Mouse (Mus musculus) intestine, embryonic 14.5 days (tissue): ENCODE data around the gene Itpk1. TPM values are rescaled to one million over a fixed set of nuclear protein-coding genes. Genes with fewer than 3 reads are reported as not detected.
A peak's percentile ranks its signal among the peaks of the same experiment; 100 is the strongest.

Experiments
- ATAC-seq: fragments of 200-750 bp; cut with Nextera tagmentation; replicated peaks from 2 replicates; pipeline ENCODE4 v1.8.0; 2017; ENCODE audit warnings: low read depth, moderate number of reproducible peaks, moderate TSS enrichment, moderate library complexity; ENCODE audit not compliant: low FRiP score, low TSS enrichment
- DNase-seq: peaks from one replicate; pipeline ENCODE4 v3.0.0-alpha.2; 2018; ENCODE audit warnings: low spot score
- H3K27ac ChIP-seq: fragments of 300-500 bp; sonication (generic); 2 replicates; pipeline ENCODE4 v1.5.1; 2014; ENCODE audit warnings: low read depth, mild to moderate bottlenecking, control low read depth
- H3K27me3 ChIP-seq: fragments of 300-500 bp; sonication (generic); replicated peaks from 2 replicates; pipeline ENCODE4 v1.6.1; 2014; ENCODE audit warnings: low read length, control low read depth; ENCODE audit not compliant: control insufficient read depth, insufficient read depth
- H3K36me3 ChIP-seq: fragments of 300-500 bp; sonication (generic); 2 replicates; pipeline ENCODE4 v1.6.1; 2014; ENCODE audit warnings: low read length, control low read depth; ENCODE audit not compliant: control insufficient read depth, insufficient read depth
- H3K4me1 ChIP-seq: fragments of 300-500 bp; sonication (generic); replicated peaks from 2 replicates; pipeline ENCODE4 v1.6.1; 2014; ENCODE audit warnings: low read length, control low read depth, mixed read lengths; ENCODE audit not compliant: control insufficient read depth, insufficient read depth
- H3K4me2 ChIP-seq: fragments of 300-500 bp; sonication (generic); 2 replicates; pipeline ENCODE4 v1.6.1; 2014; ENCODE audit warnings: low read length
- H3K4me3 ChIP-seq: fragments of 300-500 bp; sonication (generic); 2 replicates; pipeline ENCODE4 v1.5.1; 2014; ENCODE audit warnings: low read depth, low read length, control low read depth, mixed read lengths
- H3K9ac ChIP-seq: fragments of 300-500 bp; sonication (generic); 2 replicates; pipeline ENCODE4 v1.6.1; 2014; ENCODE audit warnings: mild to moderate bottlenecking, low read length
- H3K9me3 ChIP-seq: fragments of 300-500 bp; sonication (generic); 2 replicates; pipeline ENCODE4 v1.6.1; 2016; ENCODE audit warnings: low read length, control low read depth; ENCODE audit not compliant: control insufficient read depth
- WGBS: fragments of 180-500 bp; shearing (Covaris S2); extraction: QIAGEN DNeasy Blood & Tissue Kit; methylation state at CpG from one replicate; pipeline ENCODE4 v1.1.7; 2014; 5-methylcytosine and 5-hydroxymethylcytosine counted together
- polyA plus RNA-seq: library from polyadenylated mRNA; unstranded; fragments of >200 nt; fragmentation: Nextera tagmentation; extraction: Ambion mirVana; gene quantifications from 2 replicates; pipeline ENCODE4 v1.2.1, GENCODE M21; 2014

Itpk1 gene
- polyA plus RNA-seq, 1 experiment from 2014 or later, result 31.5 TPM

DNA sequence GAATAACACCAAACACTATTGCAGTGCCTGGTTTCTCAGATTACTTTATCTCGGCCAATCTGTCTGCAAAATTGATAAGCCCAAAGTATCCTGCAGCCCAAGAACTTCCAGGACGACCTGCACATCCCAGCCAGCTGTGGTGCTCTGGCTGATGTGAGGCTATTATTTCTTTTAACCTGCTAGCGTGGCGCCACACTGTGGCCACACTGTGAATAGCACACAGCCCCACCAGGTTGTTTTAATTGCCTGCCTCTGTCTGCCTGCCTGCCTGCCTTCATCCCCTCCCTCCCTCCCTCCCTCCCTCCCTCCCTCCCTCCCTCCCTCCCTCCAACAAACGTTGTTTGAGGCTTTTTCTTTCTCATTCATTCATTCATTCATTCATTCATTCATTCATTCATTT is 28.7 kb upstream of the Itpk1 start:
- DNase-seq, result peak; percentile 78
- Histone ChIP-seq H3K9me3 (no peaks in the 10 kb centered on the region), H3K36me3 (no peaks in the 10 kb centered on the region), H3K27me3 (no peaks in the 10 kb centered on the region), H3K4me3 (no peak overlapping the region), H3K27ac (no peak overlapping the region), H3K9ac (no peak overlapping the region), H3K4me2 (no peak overlapping the region), H3K4me1 (peaks cover 12% of the 10 kb centered on the region)
- WGBS, result 11% methylated on average over 5 of the region's 5 CpGs
- ATAC-seq, result no peak

DNA sequence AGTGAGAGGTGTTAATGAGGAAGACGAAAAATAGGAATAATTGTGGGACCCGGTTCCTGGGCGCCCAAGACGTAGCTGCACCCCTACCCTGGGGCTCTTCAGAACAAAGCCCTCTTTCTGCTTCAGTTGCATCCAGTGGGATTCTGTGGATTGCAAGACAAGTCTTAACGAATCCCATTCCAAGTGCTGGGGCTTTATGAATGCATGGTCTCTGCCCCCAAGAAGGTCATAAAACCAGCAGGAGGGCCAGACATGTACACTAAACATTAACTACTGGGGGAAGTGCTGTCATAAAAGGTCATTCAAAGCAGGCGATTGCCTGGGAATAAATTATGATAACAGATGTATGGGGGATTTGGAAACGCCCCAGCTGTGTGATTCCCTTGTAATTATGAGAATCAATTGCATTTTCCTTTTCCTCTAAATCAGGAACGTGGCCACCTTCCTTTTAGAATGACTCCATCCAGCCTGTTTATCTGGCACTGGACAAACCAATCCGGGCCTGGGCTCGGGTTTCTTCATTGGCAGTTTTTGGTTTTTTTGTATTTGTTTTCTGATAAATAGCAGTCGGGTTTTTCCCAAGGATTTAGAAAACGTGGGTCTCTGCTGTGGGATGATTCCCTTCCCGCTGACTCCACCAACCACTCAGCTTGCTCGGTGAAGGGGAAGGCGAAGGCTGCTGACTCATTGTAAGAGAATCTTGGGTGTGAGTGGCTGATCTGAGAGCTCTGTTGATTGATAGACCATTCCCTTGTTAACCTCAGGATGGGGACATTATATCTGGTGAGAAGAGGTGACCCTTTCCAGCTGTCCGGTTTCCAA is 26.3 kb upstream of the Itpk1 start:
- no peak overlapping the region for H3K9ac ChIP-seq
- ATAC-seq (peak; percentile 74), DNase-seq (no peak)

DNA sequence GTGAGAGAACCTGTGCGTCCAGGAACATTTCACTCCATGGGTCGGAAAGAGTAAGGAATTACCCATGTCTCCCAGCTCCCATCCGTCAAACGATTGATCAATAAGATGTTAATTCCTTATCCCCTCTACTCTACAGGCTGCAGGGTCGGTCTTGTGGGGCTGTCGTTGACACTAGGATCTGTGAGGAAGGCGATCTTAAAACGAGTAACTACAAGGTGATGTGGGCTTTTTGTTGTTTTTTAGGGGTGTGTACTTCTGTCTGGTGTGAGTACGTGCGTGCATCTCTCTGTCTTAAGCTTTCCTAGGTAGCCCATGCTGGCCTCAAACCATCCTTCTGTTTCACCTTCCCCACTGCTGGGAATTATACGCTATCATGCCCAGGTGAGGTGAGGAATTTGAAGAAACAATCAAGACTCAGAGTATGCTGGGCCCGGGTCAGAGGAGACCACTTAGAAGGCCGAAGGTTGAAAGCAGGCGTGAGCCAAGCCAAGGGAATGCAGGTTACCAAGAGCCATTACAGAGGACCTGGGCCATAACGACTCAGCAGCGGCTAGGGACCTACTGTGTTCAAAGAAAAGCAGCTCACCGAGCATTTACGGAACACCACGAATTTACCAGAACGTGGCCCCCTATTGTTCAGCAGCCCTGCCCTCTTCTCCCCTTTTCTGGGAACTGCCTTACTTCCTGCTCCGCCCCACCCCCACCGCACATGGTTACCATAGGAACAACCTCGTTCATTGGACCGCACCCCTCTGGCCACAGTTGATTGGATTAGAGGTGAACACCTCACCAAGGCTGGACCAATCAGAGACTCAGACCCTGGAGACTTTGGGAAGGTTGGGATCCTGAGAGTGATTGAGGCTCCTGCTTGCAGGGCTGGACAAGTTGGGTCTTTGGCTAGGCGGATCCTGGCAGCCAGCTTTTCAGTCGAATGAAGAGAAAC is 25.4 kb upstream of the Itpk1 start:
- no peaks in the 10 kb centered on the region for H3K36me3 ChIP-seq
- H3K27ac ChIP-seq, result peak overlapping the region; percentile 67
- no peaks in the 10 kb centered on the region for H3K9me3 ChIP-seq
- 32% methylated on average over 26 of the region's 26 CpGs for WGBS
- H3K27me3 ChIP-seq, result no peaks in the 10 kb centered on the region
- peak; percentile 82 for DNase-seq
- ATAC-seq, result peak; percentile 96
- H3K4me1 ChIP-seq, result peaks cover 12% of the 10 kb centered on the region
- H3K9ac ChIP-seq, result no peak overlapping the region
- H3K4me3 ChIP-seq, result no peak overlapping the region
- peak overlapping the region; percentile 38 for H3K4me2 ChIP-seq

More for the DNA sequence above, 26.3 kb upstream of the Itpk1 start:
- peak overlapping the region; percentile 38 for H3K4me2 ChIP-seq
- peak overlapping the region; percentile 67 for H3K27ac ChIP-seq
- H3K9me3 ChIP-seq, result no peaks in the 10 kb centered on the region
- no peaks in the 10 kb centered on the region for H3K27me3 ChIP-seq
- H3K36me3 ChIP-seq, result no peaks in the 10 kb centered on the region
- no peak overlapping the region for H3K4me3 ChIP-seq
- peaks cover 12% of the 10 kb centered on the region for H3K4me1 ChIP-seq
- 24% methylated on average over 16 of the region's 16 CpGs for WGBS

DNA sequence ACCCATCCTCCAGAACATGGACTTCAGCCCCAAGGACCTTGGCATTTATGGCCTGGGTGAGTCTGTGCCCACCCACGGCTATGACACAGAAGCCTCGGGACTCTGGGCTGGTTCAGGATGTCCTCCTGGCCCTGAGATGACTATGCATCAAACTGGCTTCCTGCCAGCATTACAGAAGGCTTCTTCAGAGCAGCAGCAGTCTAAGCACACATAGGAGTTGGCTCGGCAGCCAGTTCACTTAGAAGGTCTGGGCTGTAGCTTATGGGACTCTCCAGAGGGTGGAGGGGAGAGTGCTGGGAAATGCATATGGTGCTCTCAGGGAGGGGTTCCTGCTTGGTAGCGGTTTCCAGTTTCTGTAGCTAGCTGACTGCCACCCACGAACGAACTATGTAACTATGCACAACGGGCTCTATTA is 21.0 kb upstream of the Itpk1 start:
- DNase-seq, result no peak
- Histone ChIP-seq H3K27me3 (no peaks in the 10 kb centered on the region), H3K27ac (no peak overlapping the region), H3K9me3 (no peaks in the 10 kb centered on the region), H3K36me3 (no peaks in the 10 kb centered on the region), H3K4me3 (no peak overlapping the region), H3K9ac (no peak overlapping the region), H3K4me1 (peaks cover 6% of the 10 kb centered on the region; the same call in 1 of the 2 replicates), H3K4me2 (no peak overlapping the region)
- no peak for ATAC-seq
- WGBS, result 65% methylated on average over 7 of the region's 7 CpGs

DNA sequence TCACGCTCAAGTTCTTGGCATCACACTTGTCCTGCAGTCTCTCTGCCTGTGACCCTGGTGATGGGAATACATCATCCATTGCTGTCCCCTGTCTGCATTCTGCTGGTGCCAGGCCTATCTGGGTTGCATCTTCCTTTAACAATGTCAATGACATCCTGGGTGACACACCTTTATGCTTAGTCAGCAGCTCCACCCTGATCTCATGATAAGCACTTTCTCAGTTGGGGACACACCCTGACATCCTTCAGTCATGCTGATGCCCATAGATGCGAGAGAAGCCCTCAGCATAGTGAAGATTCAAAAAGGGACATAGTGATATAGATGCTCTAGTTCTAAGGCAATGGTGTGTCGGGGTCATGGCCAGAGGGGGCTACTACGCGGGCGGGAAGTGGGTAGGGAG is 20.4 kb upstream of the Itpk1 start:
- DNase-seq (no peak), ATAC-seq (no peak)
- no peak overlapping the region for H3K27ac ChIP-seq
- no peak overlapping the region for H3K9ac ChIP-seq
- H3K9me3 ChIP-seq, result no peaks in the 10 kb centered on the region
- H3K27me3 ChIP-seq, result no peaks in the 10 kb centered on the region
- H3K36me3 ChIP-seq, result no peaks in the 10 kb centered on the region
- no peak overlapping the region for H3K4me2 ChIP-seq
- no peak overlapping the region for H3K4me3 ChIP-seq
- WGBS, result 91% methylated on average over 6 of the region's 6 CpGs
- peaks cover 2% of the 10 kb centered on the region; the same call in 1 of the 2 replicates for H3K4me1 ChIP-seq

DNA sequence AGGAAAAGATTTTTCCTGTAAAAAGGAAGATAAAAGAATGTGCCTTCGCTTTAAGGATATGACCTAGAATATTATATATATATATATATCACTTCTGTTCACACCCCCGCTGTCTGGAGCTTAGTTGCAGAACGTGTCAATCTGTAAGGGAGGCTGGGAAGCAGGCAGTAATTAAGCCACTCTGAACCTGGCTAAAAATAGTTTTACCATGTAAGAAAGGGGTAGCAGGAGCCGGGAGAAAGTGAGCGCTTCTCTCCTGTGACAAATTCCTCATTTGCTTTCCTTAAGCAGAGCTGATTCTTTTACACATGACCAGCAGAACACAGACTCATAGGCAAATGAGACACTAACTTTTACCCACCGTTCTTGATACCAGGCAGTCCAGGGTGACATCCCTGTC is 19.1 kb upstream of the Itpk1 start:
- 71% methylated on average over 6 of the region's 6 CpGs for WGBS
- Histone ChIP-seq H3K27me3 (no peaks in the 10 kb centered on the region), H3K4me2 (no peak overlapping the region), H3K4me3 (no peak overlapping the region), H3K4me1 (no peaks in the 10 kb centered on the region), H3K9me3 (no peaks in the 10 kb centered on the region), H3K9ac (no peak overlapping the region), H3K36me3 (no peaks in the 10 kb centered on the region), H3K27ac (no peak overlapping the region)
- DNase-seq (no peak), ATAC-seq (no peak)

DNA sequence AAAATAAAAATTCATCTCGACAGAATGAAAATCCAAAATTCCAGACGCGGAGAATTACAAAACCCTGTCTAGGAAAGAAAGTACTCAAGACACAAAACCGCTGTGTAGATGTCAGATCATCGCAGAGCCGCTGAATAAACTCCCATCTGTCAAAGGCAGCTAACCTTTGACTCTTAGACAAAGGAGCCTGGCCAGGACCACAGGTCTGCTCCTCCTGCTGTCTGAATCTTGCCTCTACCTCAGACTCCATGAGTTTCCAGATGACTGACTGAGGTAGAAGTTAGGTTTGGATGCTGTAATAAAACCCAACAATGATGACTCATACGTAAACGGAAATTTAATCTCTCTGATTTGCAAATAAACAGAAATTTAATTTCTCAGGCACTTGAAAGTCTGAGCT is 18.2 kb upstream of the Itpk1 start:
- no peak overlapping the region for H3K4me2 ChIP-seq
- no peak overlapping the region for H3K4me3 ChIP-seq
- no peak for ATAC-seq
- no peaks in the 10 kb centered on the region for H3K27me3 ChIP-seq
- no peak overlapping the region for H3K27ac ChIP-seq
- 63% methylated on average over 8 of the region's 8 CpGs for WGBS
- no peaks in the 10 kb centered on the region for H3K4me1 ChIP-seq
- H3K9me3 ChIP-seq, result no peaks in the 10 kb centered on the region
- no peak overlapping the region for H3K9ac ChIP-seq
- DNase-seq, result no peak
- no peaks in the 10 kb centered on the region for H3K36me3 ChIP-seq

DNA sequence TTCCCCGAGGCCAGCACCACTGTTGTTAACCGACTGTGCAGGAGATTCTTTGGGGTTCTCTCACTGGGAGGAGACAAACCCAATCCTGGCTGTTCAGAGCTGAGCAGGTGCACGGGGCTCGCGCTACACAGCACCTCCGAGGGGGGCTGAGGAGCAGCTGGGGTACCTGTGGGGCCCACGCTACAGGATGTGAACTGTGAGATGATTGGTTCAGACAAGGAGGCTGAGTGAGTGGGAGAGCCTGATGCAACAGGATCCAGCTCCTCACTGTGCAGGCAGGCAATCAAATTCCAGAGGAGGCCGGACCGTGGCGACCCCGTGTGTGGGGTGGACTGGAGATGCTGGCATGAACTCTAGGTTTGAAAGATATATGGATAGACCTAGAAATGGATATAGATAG is 17.7 kb upstream of the Itpk1 start:
- Histone ChIP-seq H3K4me1 (no peaks in the 10 kb centered on the region), H3K9ac (no peak overlapping the region), H3K36me3 (no peaks in the 10 kb centered on the region), H3K27ac (no peak overlapping the region), H3K27me3 (no peaks in the 10 kb centered on the region), H3K9me3 (no peaks in the 10 kb centered on the region), H3K4me3 (no peak overlapping the region), H3K4me2 (no peak overlapping the region)
- 53% methylated on average over 11 of the region's 11 CpGs for WGBS
- DNase-seq (no peak), ATAC-seq (no peak)
